Mouse (Mus musculus) stomach, embryonic 14.5 days (tissue): ENCODE data around the gene Shank1. TPM values are rescaled to one million over a fixed set of nuclear protein-coding genes. Genes with fewer than 3 reads are reported as not detected.

Experiments
- ATAC-seq: fragments of 200-750 bp; cut with Nextera tagmentation; 2 replicates; pipeline ENCODE4 v1.8.0; 2017; ENCODE audit warnings: low read depth, moderate TSS enrichment; ENCODE audit not compliant: insufficient number of reproducible peaks, insufficient read depth, low FRiP score
- H3K27ac ChIP-seq: fragments of 300-500 bp; sonication (generic); 2 replicates; pipeline ENCODE4 v1.5.1; 2014; ENCODE audit warnings: mild to moderate bottlenecking, low read length, moderate library complexity, mixed read lengths
- H3K27me3 ChIP-seq: fragments of 300-500 bp; sonication (generic); 2 replicates; pipeline ENCODE4 v1.6.1; 2014; ENCODE audit warnings: low read length, control low read depth, mixed read lengths; ENCODE audit not compliant: control insufficient read depth, insufficient read depth
- H3K36me3 ChIP-seq: fragments of 300-500 bp; sonication (generic); 2 replicates; pipeline ENCODE4 v1.6.1; 2014; ENCODE audit warnings: mild to moderate bottlenecking, control low read depth, low read length, moderate library complexity, mixed read lengths; ENCODE audit not compliant: control insufficient read depth, insufficient read depth
- H3K4me1 ChIP-seq: fragments of 300-500 bp; sonication (generic); 2 replicates; pipeline ENCODE4 v1.6.1; 2014; ENCODE audit warnings: low read length, control low read depth, mixed read lengths; ENCODE audit not compliant: control insufficient read depth, insufficient read depth
- H3K4me2 ChIP-seq: fragments of 300-500 bp; sonication (generic); replicated peaks from 2 replicates; pipeline ENCODE4 v1.6.1; 2014; ENCODE audit warnings: low read depth, low read length, control low read depth
- H3K4me3 ChIP-seq: fragments of 300-500 bp; sonication (generic); 2 replicates; pipeline ENCODE4 v1.5.1; 2014; ENCODE audit warnings: low read depth, low read length, control low read depth
- H3K9ac ChIP-seq: fragments of 300-500 bp; sonication (generic); replicated peaks from 2 replicates; pipeline ENCODE4 v1.6.1; 2014; ENCODE audit warnings: low read depth, mild to moderate bottlenecking, control low read depth, low read length, moderate library complexity, mixed read lengths
- H3K9me3 ChIP-seq: fragments of 300-500 bp; sonication (generic); 2 replicates; pipeline ENCODE4 v1.6.1; 2016; ENCODE audit warnings: low read depth, low read length, control low read depth; ENCODE audit not compliant: control insufficient read depth
- WGBS: fragments of 180-500 bp; shearing (Covaris S2); extraction: QIAGEN DNeasy Blood & Tissue Kit; methylation state at CpG from one replicate; pipeline ENCODE4 v1.1.7; 2014; 5-methylcytosine and 5-hydroxymethylcytosine counted together
- polyA plus RNA-seq: library from polyadenylated mRNA; unstranded; fragments of >200 nt; fragmentation: Nextera tagmentation; extraction: Ambion mirVana; gene quantifications from 2 replicates; pipeline ENCODE4 v1.2.1, GENCODE M21; 2014

Shank1 gene
- polyA plus RNA-seq, 1 experiment from 2014 or later: 4.5 TPM

DNA sequence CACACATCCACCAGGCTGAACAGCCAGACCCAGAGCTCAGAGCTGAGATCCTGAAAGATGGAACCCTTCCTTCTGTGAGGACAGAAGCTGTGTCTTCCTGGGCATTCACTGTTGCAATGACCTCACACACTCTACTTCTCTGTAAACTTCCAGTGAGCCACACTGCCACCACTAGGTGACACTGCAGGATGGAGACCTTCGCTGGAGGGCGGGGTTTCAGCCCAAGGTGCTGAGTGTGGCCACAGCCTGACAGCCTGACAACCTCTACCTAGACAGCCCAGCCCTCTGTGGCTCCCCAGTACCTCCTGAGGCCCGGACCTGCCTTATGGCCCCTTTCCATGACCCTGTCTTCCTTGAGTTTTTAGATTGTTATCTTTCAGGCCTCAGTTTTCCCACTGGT, 88.5 kb downstream of the Shank1 start:
- 16% methylated on average over 3 of the region's 3 CpGs for WGBS
- no peak overlapping the region for H3K4me3 ChIP-seq
- H3K27ac ChIP-seq: no peak overlapping the region
- no peaks in the 10 kb centered on the region for H3K36me3 ChIP-seq
- 0 out of 2 replicates have a peak, but pooled peaks cover 3% of the 10 kb centered on the region for H3K27me3 ChIP-seq
- H3K4me2 ChIP-seq: no peak overlapping the region
- H3K9me3 ChIP-seq: no peaks in the 10 kb centered on the region
- no peaks in the 10 kb centered on the region for H3K4me1 ChIP-seq
- peak; percentile 39; the same call in 1 of the 2 replicates for ATAC-seq
- H3K9ac ChIP-seq: no peak overlapping the region

GRCm38 (mm10) chr7:44401673-44402072, 91.6 kb downstream of the Shank1 start:
- H3K9ac ChIP-seq: no peak overlapping the region
- no peak overlapping the region for H3K4me2 ChIP-seq
- H3K36me3 ChIP-seq: no peaks in the 10 kb centered on the region
- H3K9me3 ChIP-seq: no peaks in the 10 kb centered on the region
- H3K27ac ChIP-seq: no peak overlapping the region
- H3K4me1 ChIP-seq: no peaks in the 10 kb centered on the region
- ATAC-seq: no peak
- WGBS: 69% methylated on average over 6 of the region's 6 CpGs
- 0 out of 2 replicates have a peak, but pooled peaks cover 3% of the 10 kb centered on the region for H3K27me3 ChIP-seq
- no peak overlapping the region for H3K4me3 ChIP-seq

- peak overlapping the region; percentile 33 for H3K4me3 ChIP-seq
- H3K27me3 ChIP-seq: 0 out of 2 replicates have a peak, but pooled peaks cover 3% of the 10 kb centered on the region
- H3K27ac ChIP-seq: 0 out of 2 replicates have a peak overlapping the region, but pooled peaks have one; percentile 30
- no peaks in the 10 kb centered on the region for H3K36me3 ChIP-seq
- H3K4me1 ChIP-seq: no peaks in the 10 kb centered on the region
- no peak overlapping the region for H3K9ac ChIP-seq
- peak; percentile 96 for ATAC-seq
- no peaks in the 10 kb centered on the region for H3K9me3 ChIP-seq
- peak overlapping the region; percentile 41 for H3K4me2 ChIP-seq
- 1% methylated on average over 27 of the region's 27 CpGs for WGBS
Measured at GRCm38 (mm10) chr7:44405346-44406014, 95.4 kb downstream of the Shank1 start.

DNA sequence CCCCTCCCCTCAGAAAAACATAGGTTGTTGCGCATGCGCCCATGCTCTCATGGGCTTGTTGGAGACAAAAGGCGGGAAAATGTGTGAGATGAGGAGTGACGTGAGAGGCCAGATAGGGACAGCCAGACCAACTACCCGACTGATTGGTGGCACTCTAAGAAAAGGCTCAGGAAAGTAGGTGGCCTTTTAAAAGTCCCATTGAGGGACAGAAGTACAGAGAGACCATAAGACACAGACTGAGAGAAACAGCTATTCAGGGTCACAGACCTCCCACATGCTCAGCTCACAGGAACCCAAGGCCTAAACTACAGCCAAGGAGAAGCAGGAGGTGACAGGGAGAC, 95.9 kb downstream of the Shank1 start:
- H3K36me3 ChIP-seq: no peaks in the 10 kb centered on the region
- no peak for ATAC-seq
- no peak overlapping the region for H3K9ac ChIP-seq
- 0 out of 2 replicates have a peak, but pooled peaks cover 3% of the 10 kb centered on the region for H3K27me3 ChIP-seq
- no peaks in the 10 kb centered on the region for H3K4me1 ChIP-seq
- no peak overlapping the region for H3K4me3 ChIP-seq
- WGBS: 1% methylated on average over 5 of the region's 5 CpGs
- no peak overlapping the region for H3K27ac ChIP-seq
- H3K9me3 ChIP-seq: no peaks in the 10 kb centered on the region
- no peak overlapping the region for H3K4me2 ChIP-seq

Other genes with a start within 250 kb of the Shank1 start
- gene Klk1b21, start 207.9 kb upstream of the Shank1 start, polyA plus RNA-seq: not detected in 2 replicates
- gene Klk1b22, start 197.6 kb upstream of the Shank1 start, polyA plus RNA-seq: not detected in 2 replicates
- not detected in 2 replicates for gene Klk1b16, start 173.5 kb upstream of the Shank1 start, polyA plus RNA-seq
- not detected in 2 replicates for gene Klk1b24, start 122.0 kb upstream of the Shank1 start, polyA plus RNA-seq
- not detected in 2 replicates for gene Klk1b3, start 112.1 kb upstream of the Shank1 start, polyA plus RNA-seq
- not detected in 2 replicates for gene Klk1b4, start 102.8 kb upstream of the Shank1 start, polyA plus RNA-seq
- gene Klk1b5, start 94.3 kb upstream of the Shank1 start, polyA plus RNA-seq: not detected in 2 replicates
- gene Klk1, start 84.9 kb upstream of the Shank1 start, polyA plus RNA-seq: 0.71 and 2.0 TPM in 2 replicates
- gene Gm36864, start 74.1 kb upstream of the Shank1 start, polyA plus RNA-seq: not detected in 2 replicates
- gene 1700028J19Rik, start 63.6 kb upstream of the Shank1 start, polyA plus RNA-seq: 1.5 and 1.6 TPM in 2 replicates
- 123 and 143 TPM in 2 replicates for gene 2410002F23Rik, start 63.5 kb upstream of the Shank1 start, polyA plus RNA-seq
- gene Acp4, start 52.9 kb upstream of the Shank1 start, polyA plus RNA-seq: 0.15 TPM in 1 of 2 replicates, not detected in the other
- gene Gm15517, start 48.8 kb upstream of the Shank1 start, polyA plus RNA-seq: not detected in 2 replicates
- gene Clec11a, start 3.4 kb upstream of the Shank1 start, polyA plus RNA-seq: 4.2 and 4.9 TPM in 2 replicates
- 1.6 and 2.0 TPM in 2 replicates for gene Syt3, start 73.8 kb downstream of the Shank1 start, polyA plus RNA-seq
- 1.2 and 1.3 TPM in 2 replicates for gene 1700008O03Rik, start 75.6 kb downstream of the Shank1 start, polyA plus RNA-seq
- 1.2 and 2.1 TPM in 2 replicates for gene Lrrc4b, start 118.8 kb downstream of the Shank1 start, polyA plus RNA-seq
- 0.52 and 1.1 TPM in 2 replicates for gene Aspdh, start 155.1 kb downstream of the Shank1 start, polyA plus RNA-seq
- 76.7 and 82.1 TPM in 2 replicates for gene Josd2, start 157.7 kb downstream of the Shank1 start, polyA plus RNA-seq
- gene Emc10, start 186.3 kb downstream of the Shank1 start, polyA plus RNA-seq: 113 and 116 TPM in 2 replicates
- gene Fam71e1, start 186.3 kb downstream of the Shank1 start, polyA plus RNA-seq: 11.6 and 17.9 TPM in 2 replicates
- gene Mybpc2, start 214.4 kb downstream of the Shank1 start, polyA plus RNA-seq: 0.39 and 0.43 TPM in 2 replicates
- not detected in 2 replicates for gene Spib, start 221.8 kb downstream of the Shank1 start, polyA plus RNA-seq
- gene Pold1, start 238.6 kb downstream of the Shank1 start, polyA plus RNA-seq: 54.3 and 56.6 TPM in 2 replicates
- gene Nr1h2, start 243.7 kb downstream of the Shank1 start, polyA plus RNA-seq: 63.2 and 66.7 TPM in 2 replicates